Mouse (Mus musculus): ENCODE measurements at regions not wholly inside any gene's neighbourhood (a gene's known extent, or its start where the extent isn't known, plus 50 kb on each side); places are given as distances from the start of the nearest gene placed in this dataset.

- DNase-seq (ENCODE audit: low spot score in 2 of 2): no peak
These were observed 64.0 kb upstream of the Gjb5 start for GRCm38 (mm10) chr4:127421927-127422450.

- no peak for DNase-seq (ENCODE audit: low spot score in 2 of 2)
These were observed 63.1 kb upstream of the Gjb5 start for GRCm38 (mm10) chr4:127421129-127421528.

- DNase-seq (ENCODE audit: low spot score in 2 of 2): no peak
These were observed 61.8 kb upstream of the Gjb5 start for GRCm38 (mm10) chr4:127419786-127420120.

- peak in 1 of 2 experiments; percentile 29 for DNase-seq (ENCODE audit: low spot score in 2 of 2)
These were observed 61.2 kb upstream of the Gjb5 start for GRCm38 (mm10) chr4:127419062-127419785.

- DNase-seq (ENCODE audit: low spot score in 2 of 2): peak in 1 of 2 experiments; percentile 32
These were observed 58.9 kb upstream of the Gjb5 start for GRCm38 (mm10) chr4:127416906-127417305.

- DNase-seq (ENCODE audit: low spot score in 2 of 2): no peak
These were observed 56.3 kb upstream of the Gjb5 start for GRCm38 (mm10) chr4:127413997-127414964.
